Mouse (Mus musculus) ES-E14 (cell line): ENCODE measurements around the gene Acpp.

Source experiments
- HCFC1 ChIP-seq: IDR thresholded peaks from 2 replicates; pipeline ENCODE4 v1.6.1; 2012; ENCODE audit warnings: low read length, inconsistent platforms, borderline replicate concordance; ENCODE audit not compliant: insufficient read depth
- MAFK ChIP-seq: IDR thresholded peaks from 2 replicates; pipeline ENCODE4 v1.6.1; 2014; ENCODE audit warnings: mild to moderate bottlenecking, low read depth, low read length, inconsistent platforms; ENCODE audit not compliant: insufficient read depth
- ZC3H11A ChIP-seq: IDR thresholded peaks from 2 replicates; pipeline ENCODE4 v1.6.1; 2012; ENCODE audit warnings: low read depth, mild to moderate bottlenecking, inconsistent platforms, low read length, borderline replicate concordance
- ZNF384 ChIP-seq: IDR thresholded peaks from 2 replicates; pipeline ENCODE4 v1.6.1; 2012; ENCODE audit warnings: low read depth, low read length, inconsistent platforms

GRCm38 (mm10) chr9:104277528-104278162 lies 59.9 kb downstream of the Acpp start:
- no peak for TF ChIP-seq ZNF384
- no peak for TF ChIP-seq MAFK
- no peak for TF ChIP-seq HCFC1
- TF ChIP-seq ZC3H11A: peak; percentile 64; the same call in 1 of the 2 replicates
